Mouse (Mus musculus): ENCODE results near the gene Kif9.

Gene Kif9

GRCm38 (mm10) chr9:110476124-110477091, at the start of gene Kif9, which contains the start of gene Klhl18:
Gene Kif9 (plus strand): TSS chr9:110476958.
Gene Klhl18 (minus strand): TSS chr9:110476694.
- peak; percentile 99 for DNase-seq

GRCm38 (mm10) chr9:110431241-110431640, 45.5 kb upstream of the Kif9 start:
- no peak for DNase-seq

GRCm38 (mm10) chr9:110433045-110433444, 43.7 kb upstream of the Kif9 start:
- no peak for DNase-seq

- DNase-seq: no peak
Observed at GRCm38 (mm10) chr9:110436041-110436440, 40.7 kb upstream of the Kif9 start.

GRCm38 (mm10) chr9:110440049-110440448, 36.7 kb upstream of the Kif9 start:
- peak; percentile 34 for DNase-seq

- DNase-seq: no peak
Observed at GRCm38 (mm10) chr9:110440559-110440958, 36.2 kb upstream of the Kif9 start.

GRCm38 (mm10) chr9:110448356-110448755, 28.4 kb upstream of the Kif9 start:
- DNase-seq: no peak

GRCm38 (mm10) chr9:110448857-110449617, 27.7 kb upstream of the Kif9 start:
- peak; percentile 91 for DNase-seq

- DNase-seq: no peak
Observed at GRCm38 (mm10) chr9:110452523-110452922, 24.2 kb upstream of the Kif9 start.

- no peak for DNase-seq
Observed at GRCm38 (mm10) chr9:110457926-110458325, 18.8 kb upstream of the Kif9 start.

- peak; percentile 11 for DNase-seq
Observed at GRCm38 (mm10) chr9:110459145-110459727, 17.5 kb upstream of the Kif9 start.

GRCm38 (mm10) chr9:110460884-110461815, 15.6 kb upstream of the Kif9 start:
- DNase-seq: no peak

- no peak for DNase-seq
Observed at GRCm38 (mm10) chr9:110462321-110462720, 14.4 kb upstream of the Kif9 start.

- DNase-seq: no peak
Observed at GRCm38 (mm10) chr9:110463983-110464591, 12.7 kb upstream of the Kif9 start.

GRCm38 (mm10) chr9:110465336-110465735, 11.4 kb upstream of the Kif9 start:
- DNase-seq: no peak

- peak; percentile 42 for DNase-seq
Observed at GRCm38 (mm10) chr9:110466179-110466578, 10.6 kb upstream of the Kif9 start.

GRCm38 (mm10) chr9:110477951-110478350, 1.2 kb downstream of the Kif9 start:
- DNase-seq: no peak

- DNase-seq: no peak
Observed at GRCm38 (mm10) chr9:110478639-110479038, 1.9 kb downstream of the Kif9 start.

- DNase-seq: no peak
Observed at GRCm38 (mm10) chr9:110488841-110489240, 12.1 kb downstream of the Kif9 start.

- DNase-seq: peak; percentile 16
Observed at GRCm38 (mm10) chr9:110490913-110491312, 14.2 kb downstream of the Kif9 start.

- peak; percentile 53 for DNase-seq
Observed at GRCm38 (mm10) chr9:110525737-110526136, 49.0 kb downstream of the Kif9 start.
